Mouse (Mus musculus) forebrain, embryonic 13.5 days (tissue): ENCODE data around the gene Crtc1. TPM values are rescaled to one million over a fixed set of nuclear protein-coding genes. Genes with fewer than 3 reads are reported as not detected.

Source experiments
- ATAC-seq: fragments of 200-750 bp; cut with Nextera tagmentation; 2 replicates; pipeline ENCODE4 v1.8.0; 2017
- H3K27ac ChIP-seq: fragments of 300-500 bp; sonication (generic); 2 replicates; pipeline ENCODE4 v1.5.1; 2015; ENCODE audit warnings: inconsistent platforms, mild to moderate bottlenecking, moderate library complexity
- H3K27me3 ChIP-seq: fragments of 300-500 bp; sonication (generic); 2 replicates; pipeline ENCODE4 v1.6.1; 2015; ENCODE audit warnings: mild to moderate bottlenecking, inconsistent platforms
- H3K36me3 ChIP-seq: fragments of 300-500 bp; sonication (generic); 2 replicates; pipeline ENCODE4 v1.6.1; 2015; ENCODE audit warnings: mild to moderate bottlenecking, inconsistent platforms; ENCODE audit not compliant: poor library complexity, severe bottlenecking
- H3K4me1 ChIP-seq: fragments of 300-500 bp; sonication (generic); 2 replicates; pipeline ENCODE4 v1.6.1; 2015; ENCODE audit warnings: inconsistent platforms
- H3K4me2 ChIP-seq: fragments of 300-500 bp; sonication (generic); 2 replicates; pipeline ENCODE4 v1.6.1; 2015; ENCODE audit warnings: inconsistent platforms, mild to moderate bottlenecking, moderate library complexity
- H3K4me3 ChIP-seq: fragments of 300-500 bp; sonication (generic); 2 replicates; pipeline ENCODE4 v1.5.1; 2015; ENCODE audit warnings: mild to moderate bottlenecking, inconsistent platforms
- H3K9ac ChIP-seq: fragments of 300-500 bp; sonication (generic); 2 replicates; pipeline ENCODE4 v1.6.1; 2015; ENCODE audit warnings: mild to moderate bottlenecking, inconsistent platforms
- H3K9me3 ChIP-seq: fragments of 300-500 bp; sonication (generic); replicated peaks from 2 replicates; pipeline ENCODE4 v1.6.1; 2016; ENCODE audit warnings: inconsistent platforms
- WGBS: fragments of 180-500 bp; shearing (Covaris S2); methylation state at CpG from one replicate; pipeline ENCODE4 v1.1.7; 2015; 5-methylcytosine and 5-hydroxymethylcytosine counted together
- polyA plus RNA-seq: library from polyadenylated mRNA; unstranded; fragments of >200 nt; fragmentation: Nextera tagmentation; extraction: Ambion mirVana; gene quantifications from 2 replicates; pipeline ENCODE4 v1.2.1, GENCODE M21; 2015

The Crtc1 gene
- polyA plus RNA-seq, 1 experiment from 2014 or later, result 23.4 TPM

DNA sequence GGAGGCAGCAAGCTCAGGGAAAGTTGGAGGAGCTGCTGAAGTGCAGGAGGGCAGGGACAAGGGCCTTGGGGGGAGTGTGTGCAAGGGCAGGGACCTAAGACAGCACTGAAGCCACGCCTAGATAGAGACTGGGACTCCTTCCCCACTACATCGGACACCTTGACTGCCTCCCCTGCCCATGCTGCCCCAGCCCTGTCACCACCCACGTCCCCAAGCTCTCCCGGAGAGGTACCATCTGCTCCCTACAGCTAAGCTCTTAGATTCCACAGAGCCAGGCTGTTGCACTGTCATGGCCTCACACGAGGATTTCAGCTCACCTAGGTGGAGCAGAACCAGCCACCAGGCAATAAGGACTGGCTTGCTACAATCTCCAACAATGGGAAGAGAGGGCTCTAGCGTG, 22.4 kb downstream of the Crtc1 start:
- no peak for ATAC-seq
- Histone ChIP-seq H3K9me3 (no peaks in the 10 kb centered on the region), H3K4me3 (no peak overlapping the region), H3K36me3 (peaks cover 5% of the 10 kb centered on the region; the same call in 1 of the 2 replicates), H3K9ac (no peak overlapping the region), H3K27me3 (no peaks in the 10 kb centered on the region), H3K27ac (no peak overlapping the region), H3K4me2 (no peak overlapping the region), H3K4me1 (peaks cover 34% of the 10 kb centered on the region)
- 29% methylated on average over 6 of the region's 6 CpGs for WGBS

DNA sequence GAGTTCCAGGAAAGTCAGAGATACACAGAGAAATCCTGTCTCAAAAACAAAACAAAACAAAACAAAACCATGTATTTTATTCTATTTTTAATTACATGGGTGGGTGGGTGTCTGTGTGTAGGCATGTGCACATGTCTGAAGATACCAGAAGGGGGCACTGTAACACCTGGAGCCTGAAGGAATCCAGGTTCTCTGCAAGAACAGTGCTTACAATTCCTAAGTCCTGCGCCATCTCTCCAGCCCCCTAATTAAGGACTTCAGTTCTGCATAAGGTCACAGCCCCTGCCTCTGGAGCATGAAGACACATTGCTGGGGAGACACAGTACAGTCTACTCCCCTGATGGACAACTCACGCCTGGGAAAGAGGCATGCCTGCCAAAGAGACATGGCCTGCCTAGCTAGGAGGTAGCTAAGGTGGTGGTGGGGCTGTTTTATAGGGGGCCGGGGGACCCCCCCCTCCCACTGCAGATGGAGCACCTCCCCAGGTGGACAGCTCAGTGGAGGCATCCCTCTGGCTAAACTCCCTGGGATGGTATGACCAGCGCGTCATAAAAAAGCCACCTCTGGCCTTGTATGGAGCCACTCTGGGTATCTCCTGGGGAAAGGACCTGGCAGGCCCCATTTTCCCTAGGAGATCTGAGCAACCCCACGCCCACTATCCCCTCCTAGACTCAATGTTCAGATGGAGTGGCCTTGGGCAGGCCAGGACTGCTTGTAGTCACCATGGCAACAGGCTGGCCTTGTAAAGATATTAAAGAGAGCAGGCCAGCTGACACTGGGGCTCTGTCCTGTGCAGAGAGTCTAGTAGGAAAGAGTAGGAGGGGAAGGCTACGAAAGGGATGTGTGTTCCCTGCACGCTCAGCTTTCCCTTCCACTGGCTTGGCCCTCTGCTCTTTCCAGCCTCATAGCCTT, 23.6 kb downstream of the Crtc1 start:
- no peak overlapping the region for H3K4me2 ChIP-seq
- peaks cover 5% of the 10 kb centered on the region; the same call in 1 of the 2 replicates for H3K36me3 ChIP-seq
- WGBS, result 55% methylated on average over 8 of the region's 8 CpGs
- H3K4me3 ChIP-seq, result no peak overlapping the region
- ATAC-seq, result peak; percentile 67
- no peaks in the 10 kb centered on the region for H3K27me3 ChIP-seq
- no peak overlapping the region for H3K9ac ChIP-seq
- no peaks in the 10 kb centered on the region for H3K9me3 ChIP-seq
- H3K4me1 ChIP-seq, result peaks cover 34% of the 10 kb centered on the region
- no peak overlapping the region; the same call in 1 of the 2 replicates for H3K27ac ChIP-seq

DNA sequence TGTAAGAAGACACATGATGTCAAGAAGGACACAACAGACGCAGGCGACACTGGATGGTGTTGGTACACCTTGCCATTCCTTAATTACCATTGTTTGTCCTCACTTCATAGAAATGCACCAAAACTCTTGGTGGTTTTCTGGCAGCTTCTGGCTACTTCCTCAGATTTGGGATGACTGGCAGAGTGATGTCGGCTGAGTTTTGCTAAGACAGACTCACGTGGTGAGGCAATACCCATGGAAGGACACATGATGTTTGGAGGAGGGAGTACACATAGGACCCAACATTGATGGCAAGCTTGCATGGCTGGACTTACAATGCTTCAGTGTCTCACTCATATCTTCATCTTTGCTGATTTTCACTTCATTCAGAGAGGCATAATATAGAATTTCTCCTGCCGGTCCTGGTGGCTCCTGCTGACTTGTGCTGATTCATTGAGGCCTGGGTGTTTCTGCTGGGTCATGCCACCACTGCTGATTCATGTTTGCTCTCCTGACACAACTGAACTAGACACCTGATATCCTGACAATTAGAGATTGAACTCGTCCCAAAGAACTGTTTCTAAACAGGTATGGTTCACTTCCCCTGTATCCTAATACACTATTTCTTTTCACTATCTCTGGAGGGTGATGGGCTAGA, 25.0 kb downstream of the Crtc1 start:
- Histone ChIP-seq H3K9me3 (no peaks in the 10 kb centered on the region), H3K4me1 (peaks cover 36% of the 10 kb centered on the region), H3K4me2 (no peak overlapping the region), H3K27me3 (no peaks in the 10 kb centered on the region), H3K27ac (no peak overlapping the region), H3K9ac (no peak overlapping the region), H3K36me3 (peaks cover 5% of the 10 kb centered on the region; the same call in 1 of the 2 replicates), H3K4me3 (no peak overlapping the region)
- WGBS, result 87% methylated on average over 6 of the region's 6 CpGs
- ATAC-seq, result no peak

DNA sequence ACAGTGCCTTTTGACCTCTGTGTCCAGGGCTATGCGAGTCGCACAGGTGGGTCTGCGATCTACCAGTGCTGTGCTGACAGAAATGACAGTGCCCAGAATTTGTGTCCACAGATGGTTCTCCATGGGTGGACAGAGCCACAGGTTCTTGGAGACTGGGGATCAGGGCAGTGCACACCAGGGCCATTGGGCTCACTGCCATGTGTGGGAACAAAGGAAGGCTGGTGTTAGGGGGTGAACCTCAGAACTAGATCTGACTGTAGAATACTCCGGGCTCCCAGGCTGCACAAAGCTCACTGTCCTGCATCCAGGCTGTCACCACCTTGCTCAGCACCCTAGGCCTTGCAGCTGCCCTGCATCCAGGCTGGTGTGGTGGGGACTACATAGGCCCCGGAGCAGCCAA, 29.1 kb downstream of the Crtc1 start:
- 94% methylated on average over 5 of the region's 5 CpGs for WGBS
- no peaks in the 10 kb centered on the region for H3K9me3 ChIP-seq
- H3K27me3 ChIP-seq, result no peaks in the 10 kb centered on the region
- no peak overlapping the region for H3K27ac ChIP-seq
- no peak overlapping the region for H3K4me2 ChIP-seq
- H3K36me3 ChIP-seq, result peaks cover 5% of the 10 kb centered on the region; the same call in 1 of the 2 replicates
- peaks cover 24% of the 10 kb centered on the region for H3K4me1 ChIP-seq
- H3K9ac ChIP-seq, result no peak overlapping the region
- H3K4me3 ChIP-seq, result no peak overlapping the region
- no peak for ATAC-seq

DNA sequence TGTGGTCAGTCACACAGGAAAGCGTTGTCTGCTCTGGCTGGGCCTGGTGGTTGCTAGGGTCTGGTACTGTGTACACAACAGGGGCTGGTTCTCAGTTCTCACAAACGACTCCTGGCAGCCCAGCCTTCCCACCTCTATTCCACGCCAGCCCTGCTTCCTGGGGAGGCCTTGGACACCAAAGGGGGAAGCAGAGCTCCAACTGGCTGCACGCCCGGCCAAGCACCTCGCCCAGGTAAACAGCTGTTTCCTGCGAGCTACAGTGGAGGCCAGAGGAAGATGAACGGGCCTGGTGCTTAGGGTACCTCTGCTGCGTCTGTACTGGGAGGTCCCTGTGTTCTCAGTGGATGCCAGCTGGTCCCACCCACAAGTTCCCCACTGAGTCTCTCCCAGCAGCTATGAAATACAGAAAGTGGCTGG, 29.9 kb downstream of the Crtc1 start:
- Histone ChIP-seq H3K4me1 (peaks cover 24% of the 10 kb centered on the region), H3K4me3 (no peak overlapping the region), H3K36me3 (peaks cover 7% of the 10 kb centered on the region), H3K27me3 (no peaks in the 10 kb centered on the region), H3K9ac (peak overlapping the region; percentile 39; the same call in 1 of the 2 replicates), H3K9me3 (no peaks in the 10 kb centered on the region), H3K27ac (peak overlapping the region; percentile 54; the same call in 1 of the 2 replicates), H3K4me2 (no peak overlapping the region)
- ATAC-seq, result no peak
- WGBS, result 74% methylated on average over 9 of the region's 9 CpGs

DNA sequence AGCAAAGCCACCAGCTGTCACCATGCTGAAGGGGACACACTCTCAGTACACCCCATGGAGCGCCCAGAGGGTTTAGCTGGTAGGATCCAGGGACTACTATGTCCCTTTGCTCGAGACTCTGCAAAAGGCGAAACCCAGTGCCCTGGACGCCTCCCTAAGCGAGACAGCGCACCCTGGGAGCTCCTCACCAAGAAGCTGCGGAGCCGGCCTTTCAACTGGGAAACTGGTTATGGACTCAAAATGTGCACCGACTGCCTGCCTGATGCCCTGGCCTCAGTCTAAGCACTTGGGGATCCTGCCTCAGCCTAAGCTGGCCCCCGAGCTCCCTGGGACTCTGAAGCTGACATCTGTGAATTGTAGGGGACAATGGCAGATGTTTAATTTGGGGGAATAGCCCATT, 30.4 kb downstream of the Crtc1 start:
- Histone ChIP-seq H3K4me1 (peaks cover 24% of the 10 kb centered on the region), H3K4me2 (no peak overlapping the region), H3K9ac (peak overlapping the region; percentile 39; the same call in 1 of the 2 replicates), H3K4me3 (no peak overlapping the region), H3K9me3 (no peaks in the 10 kb centered on the region), H3K27ac (peak overlapping the region; percentile 54; the same call in 1 of the 2 replicates), H3K36me3 (peaks cover 11% of the 10 kb centered on the region), H3K27me3 (no peaks in the 10 kb centered on the region)
- WGBS, result 87% methylated on average over 10 of the region's 10 CpGs
- ATAC-seq, result no peak

DNA sequence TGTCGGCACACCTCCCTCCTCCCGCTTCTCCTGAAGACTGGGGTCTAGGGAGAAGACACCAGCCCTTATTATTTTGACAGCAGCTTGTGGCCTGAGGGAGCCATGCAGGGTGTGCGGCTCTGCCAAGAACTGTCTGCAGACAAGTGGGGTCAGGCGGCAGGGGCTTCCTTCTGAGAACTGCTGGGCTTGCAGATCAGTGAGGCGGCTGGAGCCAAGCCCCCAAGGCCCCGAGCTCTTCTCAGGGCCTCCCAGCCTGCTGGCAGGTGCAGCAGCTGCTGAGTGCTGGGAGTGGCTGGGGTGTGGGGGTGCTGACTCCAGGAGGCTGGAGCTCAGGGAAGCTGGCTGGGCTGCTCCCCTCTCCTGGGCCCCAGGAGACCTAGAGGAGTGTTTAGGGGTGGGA, 31.1 kb downstream of the Crtc1 start:
- Histone ChIP-seq H3K4me3 (no peak overlapping the region), H3K9me3 (no peaks in the 10 kb centered on the region), H3K4me2 (no peak overlapping the region; the same call in 1 of the 2 replicates), H3K27me3 (no peaks in the 10 kb centered on the region), H3K9ac (peak overlapping the region; percentile 39), H3K27ac (peak overlapping the region; percentile 54), H3K4me1 (peaks cover 24% of the 10 kb centered on the region), H3K36me3 (peaks cover 10% of the 10 kb centered on the region)
- 56% methylated on average over 6 of the region's 6 CpGs for WGBS
- peak; percentile 46; the same call in 1 of the 2 replicates for ATAC-seq

DNA sequence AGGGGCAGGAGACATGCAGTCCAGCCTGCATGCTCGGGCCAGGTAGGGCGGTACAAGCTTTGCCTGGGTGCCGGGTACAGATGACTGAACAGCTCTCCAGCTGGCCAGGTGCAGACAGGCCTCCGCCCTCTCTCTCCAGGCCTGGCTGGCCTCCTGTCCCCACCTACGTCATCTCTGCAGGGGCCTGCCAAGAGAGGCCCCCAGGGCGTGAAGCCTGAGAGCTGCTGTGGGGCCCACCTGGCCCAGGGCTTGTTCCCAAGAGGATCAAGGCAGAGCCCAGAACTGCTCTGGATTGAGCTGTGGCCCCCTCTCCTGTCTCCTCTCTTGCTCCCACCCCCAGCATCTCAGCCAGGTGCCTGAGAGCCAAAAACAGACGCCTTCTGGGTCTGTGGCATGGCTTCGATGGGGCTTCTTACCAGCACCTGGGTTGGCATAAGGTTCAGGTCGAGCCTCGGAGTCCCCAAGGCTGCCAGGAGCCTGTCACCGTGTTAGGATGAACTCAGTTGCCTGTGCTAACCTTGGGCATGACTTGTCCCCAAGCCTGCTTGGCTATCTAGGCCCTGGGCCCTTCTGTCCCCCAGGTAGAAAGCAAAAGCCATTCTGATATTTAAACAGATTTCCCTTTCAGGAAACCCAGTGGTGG, 32.8 kb downstream of the Crtc1 start:
- no peak for ATAC-seq
- Histone ChIP-seq H3K27me3 (no peaks in the 10 kb centered on the region), H3K4me2 (no peak overlapping the region), H3K36me3 (peaks cover 7% of the 10 kb centered on the region), H3K27ac (no peak overlapping the region), H3K4me3 (no peak overlapping the region), H3K4me1 (peaks cover 24% of the 10 kb centered on the region), H3K9me3 (no peaks in the 10 kb centered on the region), H3K9ac (no peak overlapping the region; the same call in 1 of the 2 replicates)
- WGBS, result 76% methylated on average over 11 of the region's 11 CpGs

DNA sequence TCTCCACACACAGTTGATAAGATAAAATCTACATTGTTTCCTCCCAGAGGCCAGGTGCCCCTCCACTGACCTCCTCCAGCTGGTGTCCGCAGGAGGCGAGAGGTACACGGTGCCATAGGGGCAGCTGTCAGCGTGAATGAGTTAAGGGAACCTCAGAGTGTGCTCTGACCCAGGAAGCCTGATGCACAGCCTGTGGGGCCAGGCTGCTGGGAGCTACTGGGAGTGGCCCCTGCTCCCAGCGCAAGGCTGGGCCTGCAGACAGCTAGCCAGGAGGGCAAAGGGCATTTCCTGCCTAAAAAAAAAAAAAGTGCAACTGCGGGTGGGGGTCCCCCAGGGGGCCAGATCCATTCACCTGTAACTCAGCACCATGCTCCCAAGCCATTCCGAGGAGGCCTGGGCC, 34.2 kb downstream of the Crtc1 start:
- 70% methylated on average over 7 of the region's 7 CpGs for WGBS

DNA sequence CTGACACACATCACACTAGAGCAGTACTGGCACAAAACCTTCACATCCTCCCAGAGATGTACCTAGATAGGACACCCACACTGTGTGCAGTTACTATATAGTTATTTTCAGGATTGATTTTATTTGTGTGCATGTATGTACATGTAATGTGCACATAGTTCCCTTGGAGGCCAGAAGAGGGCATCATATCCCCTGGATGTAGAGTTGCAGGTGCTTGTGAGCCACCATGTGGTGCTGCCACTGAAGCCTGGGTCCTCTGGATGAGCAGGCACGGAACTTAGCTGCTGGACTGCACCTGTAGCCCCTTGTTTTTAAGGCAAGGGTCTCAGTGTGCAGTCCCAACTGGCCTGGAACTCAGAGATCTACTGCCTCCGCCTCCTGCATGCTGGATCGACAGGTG, 35.2 kb downstream of the Crtc1 start:
- Histone ChIP-seq H3K9me3 (no peaks in the 10 kb centered on the region), H3K36me3 (peaks cover 15% of the 10 kb centered on the region), H3K4me1 (peaks cover 20% of the 10 kb centered on the region), H3K4me2 (no peak overlapping the region), H3K4me3 (no peak overlapping the region), H3K27me3 (no peaks in the 10 kb centered on the region), H3K27ac (no peak overlapping the region), H3K9ac (no peak overlapping the region)
- no peak for ATAC-seq
- 100% methylated on average over 3 of the region's 3 CpGs for WGBS

More for the DNA sequence above, 34.2 kb downstream of the Crtc1 start:
- no peak overlapping the region for H3K4me3 ChIP-seq
- H3K9me3 ChIP-seq, result no peaks in the 10 kb centered on the region
- H3K4me1 ChIP-seq, result peaks cover 24% of the 10 kb centered on the region
- no peaks in the 10 kb centered on the region for H3K27me3 ChIP-seq
- no peak overlapping the region for H3K9ac ChIP-seq
- no peak for ATAC-seq
- H3K36me3 ChIP-seq, result peaks cover 9% of the 10 kb centered on the region
- no peak overlapping the region for H3K4me2 ChIP-seq
- no peak overlapping the region for H3K27ac ChIP-seq

DNA sequence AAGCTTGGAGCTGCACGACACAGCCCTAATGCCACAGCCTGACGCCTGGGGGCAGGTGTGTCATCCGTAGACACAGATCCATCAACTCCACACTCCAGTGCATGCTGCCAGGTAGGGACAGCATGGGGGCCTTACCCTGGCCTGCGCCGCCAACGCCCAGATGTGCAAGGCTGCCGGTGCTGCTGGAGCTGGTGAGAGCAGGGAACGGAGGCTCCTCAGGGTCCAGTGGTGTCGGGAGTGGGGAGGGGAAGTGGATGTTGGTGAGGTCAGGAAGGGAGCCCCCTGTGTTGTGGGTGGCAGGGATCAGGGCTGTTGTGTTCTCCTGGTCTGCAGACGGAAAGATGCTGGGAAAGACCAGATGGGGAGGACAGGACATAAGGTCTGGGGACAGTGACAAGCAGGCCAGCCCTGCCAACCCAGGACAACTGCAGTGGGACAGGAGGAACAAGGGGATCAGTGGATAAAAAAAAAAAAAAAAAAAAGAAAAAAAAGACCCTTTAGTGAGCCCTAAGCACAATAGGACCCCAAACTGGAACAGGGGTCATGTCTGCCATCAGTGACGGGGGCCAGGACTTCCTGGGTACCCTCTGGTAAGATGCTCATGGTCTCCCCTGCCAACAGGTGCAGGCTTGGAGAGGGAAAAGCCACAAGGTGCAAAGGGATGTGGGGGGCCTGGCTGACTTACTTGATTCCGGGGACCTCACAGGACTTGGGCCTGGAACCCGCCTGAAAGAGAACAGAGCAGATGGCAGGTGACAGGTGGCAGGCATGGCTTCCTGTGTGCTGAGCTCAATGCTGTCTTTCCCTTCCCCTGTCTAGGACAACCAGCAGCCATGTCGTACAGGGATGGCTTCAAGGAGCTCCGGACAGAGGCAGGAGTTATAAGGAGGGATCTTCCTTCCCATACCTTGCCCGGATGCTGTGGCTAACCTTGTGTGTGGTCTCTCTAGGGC, 41.5 kb downstream of the Crtc1 start:
- peaks cover 19% of the 10 kb centered on the region for H3K36me3 ChIP-seq
- no peaks in the 10 kb centered on the region for H3K9me3 ChIP-seq
- no peak overlapping the region for H3K9ac ChIP-seq
- H3K27ac ChIP-seq, result no peak overlapping the region
- no peak overlapping the region for H3K4me2 ChIP-seq
- H3K27me3 ChIP-seq, result no peaks in the 10 kb centered on the region
- 87% methylated on average over 16 of the region's 16 CpGs for WGBS
- H3K4me3 ChIP-seq, result no peak overlapping the region
- no peaks in the 10 kb centered on the region for H3K4me1 ChIP-seq
- ATAC-seq, result no peak
